Mouse (Mus musculus): ENCODE data around the gene Gm5148.

DNA sequence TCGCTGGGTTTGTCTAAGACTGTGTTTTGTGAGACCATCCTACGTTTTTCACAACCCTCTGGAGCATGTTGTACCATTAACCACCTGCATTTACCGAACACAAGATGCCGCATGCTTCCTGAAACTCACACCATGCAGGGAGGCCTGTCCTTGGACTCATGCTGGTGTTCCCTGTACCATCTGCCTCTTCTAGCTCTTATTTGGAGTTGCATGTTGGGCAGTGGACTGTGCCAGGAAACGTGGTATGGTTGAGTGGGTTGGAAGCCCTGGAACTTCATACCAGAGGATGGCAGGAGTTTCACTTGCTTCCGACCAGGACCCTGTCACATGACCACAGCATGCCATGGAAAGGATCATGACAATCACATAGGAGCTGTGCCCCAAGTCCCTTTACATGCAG lies 16.5 kb downstream of the Gm5148 start:
- TF ChIP-seq CHD2 (IDR thresholded peaks at IDR 0.05; ENCODE audit: low read depth, low read length) (no peak), ZNF384 (IDR thresholded peaks at IDR 0.05; ENCODE audit: low read depth, low read length) (no peak), MAFK (IDR thresholded peaks at IDR 0.05; ENCODE audit: insufficient read depth, low read depth, low read length) (no peak), ZC3H11A (IDR thresholded peaks at IDR 0.05; ENCODE audit: borderline replicate concordance, low read depth, low read length) (no peak), HCFC1 (IDR thresholded peaks at IDR 0.05; ENCODE audit: borderline replicate concordance, insufficient read depth, low read length) (no peak)
